Mouse (Mus musculus) kidney, postnatal 0 days (tissue): ENCODE data around the gene Grm8. TPM values are rescaled to one million over a fixed set of nuclear protein-coding genes. Genes with fewer than 3 reads are reported as not detected.
A peak's percentile ranks its signal among the peaks of the same experiment; 100 is the strongest.

Source experiments
- ATAC-seq: fragments of 200-750 bp; cut with Nextera tagmentation; replicated peaks from 2 replicates; pipeline ENCODE4 v1.8.0; 2017; ENCODE audit warnings: low read depth, moderate number of reproducible peaks, moderate TSS enrichment, moderate library complexity; ENCODE audit not compliant: low FRiP score
- DNase-seq: peaks from one replicate; pipeline ENCODE4 v3.0.0-alpha.2; 2016; ENCODE audit warnings: low spot score
- H3K27ac ChIP-seq: fragments of 300-500 bp; sonication (generic); 2 replicates; pipeline ENCODE4 v1.5.1; 2014; ENCODE audit warnings: mild to moderate bottlenecking
- H3K27me3 ChIP-seq: fragments of 300-500 bp; sonication (generic); 2 replicates; pipeline ENCODE4 v1.6.1; 2014; ENCODE audit warnings: low read length, mixed read lengths; ENCODE audit not compliant: insufficient read depth
- H3K36me3 ChIP-seq: fragments of 300-500 bp; sonication (generic); 2 replicates; pipeline ENCODE4 v1.6.1; 2014; ENCODE audit warnings: low read length, mixed read lengths; ENCODE audit not compliant: insufficient read depth
- H3K4me1 ChIP-seq: fragments of 300-500 bp; sonication (generic); replicated peaks from 2 replicates; pipeline ENCODE4 v1.6.1; 2014; ENCODE audit warnings: antibody characterized with exemption, low read length, mixed read lengths; ENCODE audit not compliant: insufficient read depth
- H3K4me2 ChIP-seq: fragments of 300-500 bp; sonication (generic); 2 replicates; pipeline ENCODE4 v1.6.1; 2014; ENCODE audit warnings: mild to moderate bottlenecking, low read length, moderate library complexity, mixed read lengths
- H3K4me3 ChIP-seq: fragments of 300-500 bp; sonication (generic); replicated peaks from 2 replicates; pipeline ENCODE4 v1.5.1; 2014; ENCODE audit warnings: low read depth, low read length
- H3K9ac ChIP-seq: fragments of 300-500 bp; sonication (generic); 2 replicates; pipeline ENCODE4 v1.6.1; 2014; ENCODE audit warnings: low read depth, low read length
- H3K9me3 ChIP-seq: fragments of 300-500 bp; sonication (generic); replicated peaks from 2 replicates; pipeline ENCODE4 v1.6.1; 2016; ENCODE audit warnings: low read length, inconsistent platforms, mixed read lengths
- CTCF ChIP-seq: IDR thresholded peaks from 2 replicates; pipeline ENCODE4 v1.5.1; 2016; ENCODE audit warnings: antibody characterized with exemption, low read depth, mild to moderate bottlenecking, moderate library complexity
- WGBS: fragments of 180-500 bp; shearing (Covaris S2); extraction: QIAGEN DNeasy Blood & Tissue Kit; methylation state at CpG from one replicate; pipeline ENCODE4 v1.1.7; 2014; 5-methylcytosine and 5-hydroxymethylcytosine counted together
- polyA plus RNA-seq: library from polyadenylated mRNA; unstranded; fragments of >200 nt; fragmentation: Nextera tagmentation; extraction: Ambion mirVana; gene quantifications from 2 replicates; pipeline ENCODE4 v1.2.1, GENCODE M21; 2015

Gene Grm8
- 0.15 and 0.21 TPM in 2 replicates for polyA plus RNA-seq

GRCm38 (mm10) chr6:28135001-28135401, at the start of gene Grm8:
Grm8 (minus strand) TSS chr6:28135178.
- ATAC-seq: peak; percentile 11; the same call in 1 of the 2 replicates
- peak; percentile 24 for DNase-seq
- WGBS: under 1% methylated on average over 42 of the region's 42 CpGs
- H3K9ac ChIP-seq: peak within 1 kb of the TSS; percentile 2; the same call in 1 of the 2 replicates
- H3K4me3 ChIP-seq: peak within 1 kb of the TSS; percentile 46
- no peaks in the 10 kb centered on the region for H3K36me3 ChIP-seq
- H3K27me3 ChIP-seq: peaks cover 35% of the 10 kb centered on the region
- no peaks in the 10 kb centered on the region for H3K9me3 ChIP-seq
- TF ChIP-seq CTCF: no peak
- peaks cover 5% of the 10 kb centered on the region for H3K4me1 ChIP-seq
- H3K4me2 ChIP-seq: peak within 1 kb of the TSS; percentile 83
- H3K27ac ChIP-seq: no peak within 1 kb of the TSS

- TF ChIP-seq CTCF: no peak
- H3K9ac ChIP-seq: no peak overlapping the region
- no peak for DNase-seq
- 75% methylated on average over 19 of the region's 19 CpGs for WGBS
- H3K9me3 ChIP-seq: no peaks in the 10 kb centered on the region
- H3K4me2 ChIP-seq: no peak overlapping the region
- no peak overlapping the region for H3K4me3 ChIP-seq
- H3K27ac ChIP-seq: no peak overlapping the region
- H3K36me3 ChIP-seq: no peaks in the 10 kb centered on the region
- no peaks in the 10 kb centered on the region for H3K27me3 ChIP-seq
- ATAC-seq: no peak
- H3K4me1 ChIP-seq: no peaks in the 10 kb centered on the region
Measured at GRCm38 (mm10) chr6:28169851-28170539, 35.0 kb upstream of the Grm8 start.

- WGBS: 80% methylated on average over 5 of the region's 5 CpGs
- Histone ChIP-seq H3K4me3 (no peak overlapping the region), H3K4me1 (no peaks in the 10 kb centered on the region), H3K36me3 (no peaks in the 10 kb centered on the region), H3K4me2 (no peak overlapping the region), H3K27ac (no peak overlapping the region), H3K9ac (no peak overlapping the region), H3K27me3 (no peaks in the 10 kb centered on the region), H3K9me3 (no peaks in the 10 kb centered on the region)
- no peak for TF ChIP-seq CTCF
- DNase-seq (no peak), ATAC-seq (no peak)
Measured at GRCm38 (mm10) chr6:28160399-28160798, 25.4 kb upstream of the Grm8 start.

- ATAC-seq: no peak
- no peak overlapping the region for H3K9ac ChIP-seq
- H3K27me3 ChIP-seq: no peaks in the 10 kb centered on the region
- H3K9me3 ChIP-seq: no peaks in the 10 kb centered on the region
- H3K27ac ChIP-seq: no peak overlapping the region
- DNase-seq: no peak
- H3K4me3 ChIP-seq: no peak overlapping the region
- H3K4me2 ChIP-seq: no peak overlapping the region
- WGBS: 84% methylated on average over 6 of the region's 6 CpGs
- H3K4me1 ChIP-seq: no peaks in the 10 kb centered on the region
- TF ChIP-seq CTCF: no peak
- H3K36me3 ChIP-seq: no peaks in the 10 kb centered on the region
Measured at GRCm38 (mm10) chr6:28146445-28146844, 11.5 kb upstream of the Grm8 start.

GRCm38 (mm10) chr6:28142332-28142731, 7.4 kb upstream of the Grm8 start:
- Histone ChIP-seq H3K9ac (no peak overlapping the region), H3K4me3 (no peak overlapping the region), H3K4me2 (no peak overlapping the region), H3K27me3 (no peaks in the 10 kb centered on the region), H3K4me1 (no peaks in the 10 kb centered on the region), H3K36me3 (no peaks in the 10 kb centered on the region), H3K9me3 (no peaks in the 10 kb centered on the region), H3K27ac (no peak overlapping the region)
- no peak; the same call in 1 of the 2 replicates for ATAC-seq
- TF ChIP-seq CTCF: peak; percentile 41
- WGBS: 8% methylated on average over 2 of the region's 2 CpGs
- DNase-seq: no peak

- no peak overlapping the region for H3K27ac ChIP-seq
- peak overlapping the region; percentile 46 for H3K4me3 ChIP-seq
- no peaks in the 10 kb centered on the region for H3K9me3 ChIP-seq
- no peaks in the 10 kb centered on the region for H3K36me3 ChIP-seq
- peaks cover 35% of the 10 kb centered on the region for H3K27me3 ChIP-seq
- peaks cover 5% of the 10 kb centered on the region for H3K4me1 ChIP-seq
- peak overlapping the region; percentile 83 for H3K4me2 ChIP-seq
- ATAC-seq (peak; percentile 90), DNase-seq (peak; percentile 90)
- peak; percentile 78 for TF ChIP-seq CTCF
- WGBS: under 1% methylated on average over 37 of the region's 37 CpGs
- H3K9ac ChIP-seq: no peak overlapping the region; the same call in 1 of the 2 replicates
Measured at GRCm38 (mm10) chr6:28135411-28136233, 644 bp upstream of the Grm8 start.
